Mouse (Mus musculus): ENCODE data around the gene Ccdc138.

DNA sequence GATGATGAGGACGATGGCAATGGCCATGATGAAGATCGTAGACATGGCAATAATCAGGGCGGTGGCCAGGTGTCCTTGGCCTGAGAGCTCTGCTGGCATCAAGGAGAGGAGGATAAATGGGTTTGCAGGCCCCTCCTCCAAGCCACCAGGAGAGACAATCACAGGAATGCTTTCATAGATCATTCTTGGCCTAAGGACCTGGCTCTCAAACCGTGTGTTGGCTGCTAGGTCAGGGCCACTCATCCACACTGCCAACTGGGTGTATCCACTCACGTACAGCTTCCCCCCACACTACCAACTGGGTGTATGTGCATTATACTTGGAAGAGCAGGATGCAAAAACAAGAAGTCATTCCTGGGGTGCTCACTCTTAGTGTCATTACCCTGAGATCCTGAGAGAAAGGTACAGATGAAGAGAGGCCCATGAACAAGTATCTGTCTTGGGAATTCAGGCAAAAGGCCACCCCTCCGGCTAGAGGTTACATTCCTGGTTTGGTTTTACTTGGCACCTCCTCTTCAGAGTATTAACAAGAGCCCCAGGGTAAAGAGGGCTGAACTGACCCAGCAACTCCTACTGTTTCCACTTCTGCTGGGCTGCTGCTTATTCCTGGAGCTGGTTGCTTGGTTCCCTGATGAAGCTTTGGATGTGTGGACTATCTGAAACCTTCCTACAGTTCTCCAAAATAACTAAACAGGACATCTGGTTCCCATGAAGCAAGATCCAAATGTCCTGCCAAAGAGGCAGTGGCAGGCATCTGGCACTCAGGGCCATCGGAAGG is 112.9 kb downstream of the Ccdc138 start:
- TF ChIP-seq EP300 (IDR thresholded peaks at IDR 0.05; ENCODE audit: low read depth) (no peak), CTCF (IDR thresholded peaks at IDR 0.05; ENCODE audit: low read depth) (no peak)

All from heart, postnatal 0 days (tissue).